Mouse (Mus musculus) layer of hippocampus, postnatal 14 days (tissue): ENCODE data around the gene Rpusd1. TPM values are rescaled to one million over a fixed set of nuclear protein-coding genes. Genes with fewer than 3 reads are reported as not detected.

Experiments used
- DNase-seq, 2 experiments: peaks; one replicate each; pipeline ENCODE4 v3.0.0; 2021 to 2022; ENCODE audit warnings: low spot score in 2 of 2, mixed read lengths in 1 of 2
- long read RNA-seq, 2 experiments: library from polyadenylated mRNA; stranded (forward); transcript quantifications; one replicate each; pipeline ENCODE4 v2.0.0; 2021
- total RNA-seq, 2 experiments: library from RNA; stranded (reverse); gene quantifications; 2 replicates each; pipeline ENCODE4 v1.2.3; 2021

Gene Rpusd1
- 10 to 100 TPM; 29.9 to 32.8 TPM for total RNA-seq
- long read RNA-seq, experiment 1, transcript Rpusd1-202 (5 exons, 1,531 nt), result major isoform, 16 of 43 reads
- long read RNA-seq, experiment 1, transcript Rpusd1-201 (6 exons, 1,745 nt), result minor isoform, 9 of 43 reads
- long read RNA-seq, experiment 1, partial matches to known transcripts, result 9 of 43 reads
- long read RNA-seq, experiment 1, other reads (novel, unspliced or antisense), result 5 of 43 reads
- long read RNA-seq, experiment 2, transcript Rpusd1-202 (5 exons, 1,531 nt), result major isoform, 18 of 50 reads
- long read RNA-seq, experiment 2, transcript Rpusd1-201 (6 exons, 1,745 nt), result minor isoform, 17 of 50 reads
- long read RNA-seq, experiment 2, partial matches to known transcripts, result 7 of 50 reads
- long read RNA-seq, experiment 2, other reads (novel, unspliced or antisense), result 3 of 50 reads

DNA sequence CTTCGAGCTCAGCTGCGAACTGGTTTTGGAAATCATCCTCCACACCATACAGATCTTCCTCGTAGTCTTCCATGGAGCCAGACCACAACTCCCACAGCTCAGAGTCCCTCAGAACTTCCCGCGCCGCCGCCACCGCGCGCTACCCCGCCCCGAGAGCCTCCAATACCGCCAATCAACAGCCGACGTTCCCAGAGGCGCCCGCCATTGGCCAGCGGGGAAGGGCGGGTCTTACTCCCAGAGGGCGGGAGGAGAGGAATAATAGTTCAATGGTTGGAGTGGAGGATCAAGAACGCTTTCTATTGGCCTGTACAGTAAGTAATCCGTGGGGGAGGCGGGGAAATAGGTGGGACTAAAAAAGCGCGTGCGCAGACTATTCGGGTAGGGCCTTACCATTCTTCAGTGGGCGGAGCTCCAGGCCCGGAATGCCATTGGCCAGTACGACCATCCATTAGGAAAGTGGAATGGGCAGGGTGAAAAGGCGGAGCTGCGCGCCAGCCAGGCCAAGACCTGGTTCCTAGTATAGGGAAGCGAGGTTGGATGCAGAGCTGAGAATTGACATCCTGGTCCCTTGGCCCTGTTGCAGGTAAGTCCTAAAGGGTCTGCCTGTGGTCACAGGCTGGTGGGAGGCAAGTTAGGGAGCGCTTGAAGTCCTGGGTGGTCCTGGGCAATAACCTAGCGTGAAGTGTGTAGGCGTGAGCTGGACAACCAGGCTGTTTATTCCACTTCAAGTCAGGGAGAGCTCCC is at the start of gene Rpusd1, which contains the start of gene Chtf18:
Gene Rpusd1, plus strand, starts transcription at position 406 of the 744 bp plus-strand sequence.
Gene Chtf18, minus strand, starts transcription at position 155 of the 744 bp plus-strand sequence.
- DNase-seq, result peak; percentile 98 to 100

DNA sequence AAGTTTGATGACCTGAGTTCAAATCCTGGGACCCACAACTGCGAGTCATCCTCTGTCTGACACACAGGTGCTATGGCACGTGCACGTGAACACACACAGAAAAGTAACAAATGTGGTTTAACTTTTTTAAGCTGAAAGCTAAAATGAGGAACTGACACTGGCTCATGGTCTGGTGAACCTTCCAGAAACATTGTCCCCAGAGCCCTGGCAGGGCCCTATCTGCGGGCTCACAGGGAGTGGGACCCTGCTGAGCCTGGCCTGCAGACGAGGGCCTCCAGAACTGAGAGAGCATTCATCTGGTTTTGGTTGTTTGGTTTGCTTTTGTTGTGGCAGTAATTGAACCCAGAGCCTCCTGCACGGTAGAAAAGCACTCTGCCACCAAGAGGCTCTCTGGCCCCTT is 49.5 kb upstream of the Rpusd1 start:
- no peak for DNase-seq

DNA sequence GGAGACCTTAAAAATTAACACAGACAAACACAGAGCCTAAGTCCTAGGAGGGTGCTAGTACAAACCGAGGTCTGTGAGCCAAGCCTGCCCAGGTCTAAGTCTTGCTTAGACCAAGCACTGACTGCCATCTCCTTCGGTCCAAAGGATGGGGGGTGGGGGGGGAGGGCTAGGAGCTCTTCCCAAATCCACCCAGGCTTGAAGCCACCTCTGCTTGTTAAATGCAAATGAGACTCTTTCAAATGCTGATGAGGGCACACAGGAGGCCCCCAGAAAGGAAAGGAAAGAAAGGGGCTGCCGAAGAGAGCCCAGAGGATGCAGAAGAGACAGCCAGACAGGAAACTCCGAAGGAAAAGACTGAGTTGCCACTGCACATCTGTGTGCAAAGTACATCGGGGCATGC is 47.7 kb upstream of the Rpusd1 start:
- DNase-seq, result no peak

DNA sequence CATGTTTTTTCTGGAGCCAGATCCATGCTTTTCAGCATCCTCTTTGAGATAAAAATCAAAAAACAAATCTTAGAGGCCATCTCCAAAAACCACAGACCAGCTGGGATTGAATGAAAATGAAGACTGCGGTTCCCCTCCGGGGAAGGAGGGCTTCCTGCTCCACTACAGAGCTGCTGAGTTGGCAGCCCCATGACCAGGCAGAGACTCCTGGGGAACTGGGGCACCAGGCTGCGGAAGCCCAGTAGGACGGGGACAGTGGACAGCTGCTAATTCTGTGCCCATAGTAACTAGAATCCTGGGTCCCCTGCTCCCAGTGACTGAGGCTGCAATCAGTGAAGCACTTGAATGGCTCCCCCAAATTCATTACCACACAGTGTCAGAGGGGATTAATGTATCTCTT is 45.8 kb upstream of the Rpusd1 start:
- DNase-seq, result no peak

DNA sequence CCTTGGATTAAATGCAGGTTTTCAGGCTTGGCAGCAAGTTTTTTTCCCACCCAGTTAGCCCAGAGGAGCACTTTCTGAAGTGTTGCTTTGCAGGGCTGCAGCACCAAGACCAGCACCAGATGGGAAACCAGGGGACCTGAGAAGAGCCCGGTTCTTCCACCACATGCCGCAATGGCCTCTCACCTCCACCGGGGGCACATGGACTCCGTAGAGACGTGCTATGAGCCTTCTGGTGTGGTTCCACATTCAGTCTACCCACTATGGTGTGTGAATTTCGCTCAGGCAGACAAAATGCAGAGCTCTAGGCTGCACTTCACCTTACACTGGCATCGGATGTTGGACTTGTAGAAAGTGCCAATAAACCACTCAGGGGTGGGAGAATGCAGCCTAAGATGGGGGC is 41.1 kb upstream of the Rpusd1 start:
- DNase-seq, result no peak

DNA sequence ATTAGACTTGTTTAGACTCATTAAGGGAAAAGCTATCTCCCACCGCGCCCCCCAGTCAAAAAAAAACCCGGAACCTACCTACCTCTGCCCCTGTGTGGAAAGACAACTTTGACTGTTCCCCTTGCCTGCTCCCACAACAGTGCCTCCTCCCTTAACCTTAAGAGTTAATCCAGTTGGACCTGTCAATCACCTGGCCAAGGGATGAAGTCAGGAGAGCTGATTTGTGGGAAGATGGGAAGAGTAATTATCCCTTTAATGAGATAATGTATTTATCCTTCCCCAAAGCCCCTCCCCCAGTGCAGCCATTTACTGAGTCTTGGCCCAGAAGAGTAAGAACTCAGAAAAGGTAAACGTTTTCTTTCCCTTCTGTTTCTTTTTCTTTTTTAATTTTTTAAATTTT is 38.5 kb upstream of the Rpusd1 start:
- no peak for DNase-seq

DNA sequence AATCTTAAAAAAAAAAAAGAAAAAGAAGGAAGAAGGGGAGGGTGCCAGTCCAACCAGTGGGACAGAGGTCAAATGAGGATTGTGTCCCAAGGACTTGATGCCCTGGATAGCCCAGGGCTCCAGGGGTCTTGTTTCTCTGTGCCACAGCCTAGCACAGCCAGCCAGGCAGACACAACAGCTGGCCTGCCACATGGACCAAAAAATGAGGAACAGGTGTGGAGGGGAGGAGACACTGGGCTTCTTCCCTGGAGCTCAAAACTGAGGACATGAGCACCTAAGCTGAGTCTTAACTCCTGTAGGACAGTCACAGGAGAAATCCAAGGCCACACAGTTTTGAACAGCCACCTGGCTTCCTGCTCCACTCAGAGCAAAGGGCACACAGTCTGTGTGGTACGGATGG is 31.2 kb upstream of the Rpusd1 start:
- no peak for DNase-seq

DNA sequence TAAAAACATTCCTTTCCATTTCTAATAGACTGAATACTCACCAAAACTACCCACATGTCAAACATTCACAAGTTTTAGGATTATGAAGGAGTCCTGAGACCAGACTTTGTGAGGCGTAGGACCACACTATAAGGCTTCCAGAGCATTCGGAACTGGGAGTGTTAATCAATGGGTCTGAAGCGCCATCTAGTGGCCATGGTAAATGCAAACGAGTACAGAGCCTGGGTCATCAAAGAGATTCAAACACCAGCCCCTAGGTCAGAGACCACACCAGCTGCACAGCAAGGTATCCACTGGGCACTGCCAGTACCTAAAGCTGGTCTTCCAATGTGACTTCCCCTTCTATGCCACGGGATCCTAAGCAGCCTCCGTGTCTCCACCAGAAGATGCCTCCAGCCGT is 29.0 kb upstream of the Rpusd1 start:
- peak; percentile 77 to 90 for DNase-seq

DNA sequence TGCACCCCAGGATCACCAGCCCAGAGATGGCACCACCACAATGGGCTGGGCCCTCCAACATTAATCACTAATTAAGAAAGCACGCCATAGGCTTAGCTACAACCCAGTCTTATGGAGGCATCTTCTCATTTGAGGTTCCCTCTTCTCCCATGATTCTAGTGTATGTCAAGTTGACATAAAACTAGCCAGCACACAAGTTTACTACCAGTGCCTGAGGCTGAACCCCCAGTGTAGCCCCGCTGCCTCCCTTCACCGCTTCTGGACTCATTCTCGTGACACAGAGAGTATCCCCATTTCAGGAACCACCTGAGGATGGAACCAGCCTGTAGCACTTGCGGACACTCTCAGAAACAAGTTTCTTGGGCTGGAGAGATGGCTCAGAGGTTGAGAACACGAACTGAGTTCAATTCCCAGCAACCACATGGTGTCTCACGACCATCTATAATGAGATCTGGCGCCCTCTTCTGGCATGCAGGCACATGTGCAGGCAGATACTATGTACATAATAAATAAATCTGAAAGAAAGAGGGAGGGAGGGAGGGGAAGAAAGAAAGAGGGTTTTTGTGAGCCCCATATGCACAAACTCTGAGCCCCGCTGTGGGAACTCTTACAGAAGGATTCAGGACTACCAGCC is 26.5 kb upstream of the Rpusd1 start:
- no peak for DNase-seq

DNA sequence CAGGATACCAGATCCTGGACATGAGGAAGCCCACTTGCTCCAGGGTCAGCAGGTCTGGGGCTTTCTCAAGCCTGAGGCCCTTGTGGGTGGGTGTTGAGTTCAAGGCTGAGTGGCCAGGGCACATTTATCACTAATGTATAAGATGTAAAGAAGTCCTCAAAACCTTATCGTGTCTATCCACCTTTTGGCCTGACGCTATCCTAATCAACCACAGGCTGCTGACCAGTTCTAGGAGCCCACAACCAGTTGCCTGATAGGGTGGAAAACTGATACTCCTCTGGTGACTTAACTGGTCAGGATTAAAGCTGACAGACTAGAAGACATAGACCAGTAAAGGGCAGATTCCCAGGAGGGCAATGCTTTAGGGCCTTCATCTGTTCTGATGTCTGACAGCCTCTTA is 17.5 kb upstream of the Rpusd1 start:
- DNase-seq, result no peak

DNA sequence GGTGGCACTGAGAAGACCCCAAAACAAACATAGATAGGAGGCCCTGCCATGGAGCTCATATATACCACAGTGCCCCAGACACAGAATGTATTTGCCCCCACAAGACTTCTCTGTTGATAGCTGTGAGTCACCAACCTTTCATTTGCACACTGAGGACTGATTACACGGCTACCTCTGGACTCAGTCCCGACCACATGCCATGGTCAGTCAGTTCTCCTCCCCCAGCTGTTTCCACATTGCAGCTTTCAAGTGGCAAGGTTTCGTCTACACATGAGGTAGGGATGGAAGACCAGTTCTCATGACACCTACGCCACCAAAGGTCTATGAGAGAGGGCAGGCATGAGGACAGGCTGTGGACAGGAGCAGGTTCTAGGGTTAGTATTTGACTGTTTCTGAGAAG is 16.3 kb upstream of the Rpusd1 start:
- DNase-seq, result no peak

DNA sequence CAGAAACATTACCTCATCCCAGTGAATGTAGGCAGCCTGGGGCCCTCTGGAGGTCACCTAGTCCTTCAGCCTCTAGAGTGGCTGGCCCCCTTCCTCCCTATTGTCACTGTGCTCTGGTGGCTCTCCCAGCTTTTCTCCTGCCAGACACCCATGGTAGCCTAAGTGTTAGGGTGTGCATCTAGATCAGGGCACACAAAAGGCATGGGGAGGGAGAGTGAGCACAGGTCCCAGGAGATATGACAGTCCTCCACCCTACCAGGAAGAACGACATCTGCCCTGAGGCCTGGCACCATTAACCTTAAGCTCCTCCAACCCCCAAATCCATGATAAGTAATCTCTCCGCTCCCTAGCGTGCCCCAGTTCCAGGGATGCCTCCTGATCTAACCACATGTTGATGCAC is 11.8 kb upstream of the Rpusd1 start:
- no peak for DNase-seq

DNA sequence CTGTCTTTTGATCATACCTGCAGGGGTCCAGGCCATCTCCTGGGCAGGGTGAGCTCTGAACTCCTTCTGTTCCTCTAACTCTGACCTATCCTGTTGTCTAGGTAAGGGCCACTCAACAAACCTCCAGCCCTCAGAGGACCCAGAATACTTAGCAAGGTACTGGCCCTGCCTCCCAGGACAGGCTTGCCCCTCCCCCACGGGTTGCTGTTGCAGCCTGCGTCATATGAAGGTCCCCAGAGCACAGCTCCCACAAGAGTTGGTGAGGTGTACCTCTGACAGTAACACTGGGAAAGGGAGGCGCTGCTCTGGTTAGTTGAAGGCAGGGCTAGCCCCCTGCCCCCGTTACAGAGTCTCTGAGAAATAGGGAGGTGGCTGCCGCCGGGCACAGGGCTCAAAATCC is 11.3 kb upstream of the Rpusd1 start:
- no peak for DNase-seq

DNA sequence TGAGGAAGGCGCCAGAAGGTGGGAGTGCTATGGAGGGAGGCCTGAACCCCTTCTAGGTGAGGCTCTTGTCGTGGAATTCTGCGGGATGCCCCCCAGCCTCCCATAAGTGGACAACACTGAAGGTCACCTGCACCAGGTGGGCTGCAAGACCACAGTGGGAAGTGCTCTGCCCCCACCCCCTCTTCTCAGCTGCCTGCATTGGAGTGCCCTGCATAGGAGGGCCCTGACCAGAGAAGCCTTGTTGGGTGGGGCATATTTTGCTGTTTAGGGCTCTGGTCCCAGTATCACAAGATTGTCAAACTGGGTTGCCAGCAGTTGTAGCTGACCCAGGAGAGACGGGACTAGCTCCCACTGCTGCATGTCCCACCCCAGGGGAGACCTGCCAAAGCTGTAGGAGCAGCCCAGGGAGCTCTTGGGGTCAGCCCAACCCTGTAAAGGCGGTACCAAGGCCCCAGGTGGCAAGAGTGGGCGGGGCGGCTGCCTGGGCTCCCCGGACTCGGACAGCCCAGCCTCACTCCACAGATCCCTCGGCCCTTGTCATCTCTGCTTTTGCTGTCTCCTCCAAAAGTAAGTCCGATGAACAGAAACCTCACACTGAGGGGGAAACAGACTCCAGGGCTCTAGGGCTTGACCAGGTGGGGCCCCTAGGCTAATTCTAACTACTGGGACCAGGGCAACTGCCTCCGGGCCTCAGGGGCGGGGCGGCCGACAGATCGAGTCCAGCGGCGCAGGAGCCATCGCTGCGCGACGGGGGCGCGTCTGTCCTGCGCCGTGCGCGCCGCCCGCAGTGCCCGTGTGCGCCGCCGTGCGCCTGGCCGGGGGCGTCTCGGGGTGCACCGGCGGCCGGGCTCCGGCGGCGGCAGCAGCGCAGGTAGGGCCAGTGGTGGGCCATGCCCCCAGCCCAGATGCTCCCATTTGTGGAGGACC is 10.5 kb upstream of the Rpusd1 start, which contains the start of gene Gng13:
Gene Gng13, plus strand, starts transcription at position 461 of the 927 bp plus-strand sequence.
- no peak for DNase-seq

DNA sequence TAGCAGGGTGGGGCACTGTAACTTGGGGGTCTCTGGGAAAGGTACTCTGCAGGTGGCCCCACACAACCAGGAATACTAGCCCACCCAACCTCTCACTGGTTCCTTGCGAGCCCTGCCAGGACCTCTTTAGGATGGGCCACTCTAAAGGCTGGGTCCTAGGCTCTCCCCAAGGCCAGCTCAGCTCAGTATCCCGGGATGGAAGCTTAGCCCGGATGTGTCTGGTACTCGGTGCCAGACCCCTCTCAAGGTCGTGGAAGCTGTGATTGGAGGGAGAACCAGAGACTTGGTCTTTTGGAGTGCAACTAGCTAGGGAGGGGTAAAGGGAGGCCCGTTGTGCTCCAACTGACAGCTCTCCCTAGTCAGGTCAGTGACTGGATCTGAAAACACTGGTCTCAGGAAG is 9.8 kb upstream of the Rpusd1 start:
- no peak for DNase-seq

DNA sequence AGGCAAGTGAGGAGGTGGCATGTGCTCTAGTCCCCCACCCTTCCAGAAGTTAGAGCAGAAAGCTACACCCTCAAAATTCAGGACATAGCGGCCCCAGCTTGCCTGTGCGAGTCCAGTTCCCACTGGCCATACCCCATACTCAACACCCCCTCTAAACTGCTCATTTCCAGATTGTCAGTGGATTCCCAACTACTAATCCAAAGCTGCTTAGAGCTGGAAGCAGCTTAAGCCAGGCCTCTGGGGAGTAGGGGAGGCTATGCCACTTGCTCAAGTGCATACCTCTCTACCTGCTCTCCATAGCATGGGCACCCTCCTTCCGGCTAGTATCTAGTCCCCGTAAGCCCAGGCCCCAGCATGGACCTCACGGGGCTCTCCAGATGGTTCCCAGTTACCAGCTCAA is 6.0 kb upstream of the Rpusd1 start:
- DNase-seq, result no peak

DNA sequence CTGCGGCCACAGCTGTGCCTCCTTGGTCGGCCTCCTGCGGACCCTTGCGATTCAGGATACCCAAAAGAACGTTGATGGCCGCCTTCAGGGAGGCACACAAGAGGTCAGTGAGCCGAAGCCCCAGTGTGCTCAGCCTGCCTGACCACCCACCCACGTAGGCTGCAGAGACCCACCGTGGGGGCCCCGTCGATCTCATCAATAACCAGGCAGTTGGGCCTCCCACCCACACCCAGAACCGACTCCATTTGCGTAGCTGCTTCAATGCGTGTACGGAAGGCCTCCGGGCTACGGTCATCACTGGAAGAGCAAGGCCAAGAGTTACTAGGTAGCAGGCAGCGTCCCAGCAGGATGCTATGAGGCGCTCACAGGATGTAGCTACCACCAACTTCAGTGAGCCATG is 4.0 kb upstream of the Rpusd1 start:
- DNase-seq, result no peak

DNA sequence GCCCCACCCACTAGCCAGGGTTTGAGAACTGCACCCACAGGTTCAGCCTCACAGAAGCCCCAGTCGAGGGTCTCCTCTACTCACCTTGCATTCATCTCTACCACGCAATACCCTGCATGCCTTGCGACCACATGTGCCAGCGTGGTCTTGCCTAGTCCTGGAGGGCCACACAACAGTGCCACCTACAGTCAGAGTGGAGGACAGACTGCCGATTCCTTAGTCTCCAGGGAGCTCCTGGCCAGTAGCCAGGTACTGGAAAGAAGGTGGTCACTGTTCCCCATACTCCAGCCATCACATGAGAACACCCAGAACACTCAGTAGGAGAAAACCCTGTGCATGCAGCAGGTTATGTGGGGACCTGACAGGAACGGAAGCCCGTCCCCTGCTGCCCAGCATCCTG is 3.6 kb upstream of the Rpusd1 start:
- no peak for DNase-seq

DNA sequence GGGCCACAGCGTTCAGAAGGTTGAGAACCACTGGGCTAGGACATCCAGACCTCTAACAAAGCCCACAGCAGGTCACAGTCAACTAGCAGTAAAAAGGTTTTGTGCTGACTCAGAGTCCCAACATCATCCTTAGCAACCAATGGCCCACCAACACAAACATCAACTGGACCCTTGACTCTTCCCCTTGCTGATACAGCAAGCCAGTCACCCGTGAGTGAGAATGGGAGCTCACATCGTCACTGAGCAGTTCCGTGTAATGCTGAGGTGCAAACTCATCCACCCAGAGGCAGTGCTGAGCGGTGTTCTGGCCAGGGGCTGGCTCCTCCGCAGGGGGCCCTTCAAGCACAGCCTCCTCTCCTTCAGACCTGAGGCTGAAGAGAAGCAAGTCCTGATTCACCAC is 2.2 kb upstream of the Rpusd1 start:
- no peak for DNase-seq

DNA sequence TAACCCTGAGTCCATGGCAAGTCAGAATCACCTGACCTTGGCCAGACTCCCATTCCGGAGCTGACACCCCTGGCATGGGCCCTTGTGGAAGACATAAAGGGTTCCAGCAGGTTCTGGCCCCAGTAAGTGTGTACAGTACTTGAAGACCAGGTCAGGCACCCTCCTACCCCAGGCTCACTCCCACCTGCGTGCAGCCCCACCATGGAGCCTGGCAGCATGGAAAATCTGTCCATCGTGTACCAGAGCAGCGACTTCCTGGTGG is 470 bp downstream of the Rpusd1 start:
- DNase-seq, result no peak

DNA sequence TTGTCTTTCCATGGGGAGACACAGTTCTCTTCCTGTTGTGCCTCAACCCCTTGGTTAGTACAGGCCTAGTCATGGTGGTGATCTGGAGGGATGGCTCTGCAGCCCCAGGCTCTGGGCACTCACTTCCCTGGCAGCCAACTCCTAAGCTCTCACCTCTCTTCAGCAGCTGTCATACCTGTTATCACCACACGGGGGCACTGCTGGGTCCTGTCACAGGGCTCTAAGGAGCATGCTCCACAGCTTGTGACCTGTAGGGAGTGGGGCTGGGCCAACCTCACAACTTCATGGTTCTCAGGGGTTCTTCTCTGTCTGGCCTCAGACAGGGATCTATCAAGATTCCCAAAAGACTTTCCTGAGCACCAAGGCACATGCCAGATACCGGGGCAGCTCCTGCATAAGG is 4.6 kb downstream of the Rpusd1 start:
- peak; percentile 82 to 85 for DNase-seq
